Mouse (Mus musculus): ENCODE measurements at regions not wholly inside any gene's neighbourhood (a gene's known extent, or its start where the extent isn't known, plus 50 kb on each side); places are given as distances from the start of the nearest gene placed in this dataset.

DNA sequence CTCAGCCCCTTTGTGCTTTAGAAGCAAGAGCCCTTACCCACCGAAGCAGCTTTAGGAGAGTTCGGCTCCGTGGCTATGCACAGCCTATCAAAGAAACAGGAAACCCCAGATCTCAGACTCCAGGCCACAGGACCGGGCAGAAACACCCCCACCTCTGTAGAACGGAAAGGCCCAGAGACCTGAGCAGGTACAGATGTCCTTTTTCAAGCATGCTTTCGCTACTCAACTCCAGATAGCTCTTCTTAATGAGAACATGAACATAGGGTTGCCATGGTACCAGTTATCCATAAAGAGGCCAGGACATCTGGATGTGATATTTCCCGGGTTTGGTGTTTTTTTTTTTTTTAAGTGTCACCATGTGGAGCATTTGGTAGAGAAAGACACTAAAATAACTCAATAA, 107.4 kb downstream of the Cdc5l start:
- no peaks in the 10 kb centered on the region for H3K27me3 ChIP-seq (ENCODE audit: control insufficient read depth, insufficient read depth, low read length)
- no peaks in the 10 kb centered on the region for H3K36me3 ChIP-seq (ENCODE audit: control insufficient read depth, insufficient read depth, low read length)
- H3K9me3 ChIP-seq (replicated peaks; ENCODE audit: control insufficient read depth, low read length) = no peaks in the 10 kb centered on the region
- ATAC-seq (replicated peaks; ENCODE audit: insufficient number of reproducible peaks, low FRiP score, low TSS enrichment) = no peak
- 61% methylated on average over 7 of the region's 7 CpGs for WGBS (ENCODE audit: insufficient replicate concordance)
- H3K4me1 ChIP-seq (ENCODE audit: control insufficient read depth, insufficient read depth, low read length) = no peaks in the 10 kb centered on the region
- H3K4me2 ChIP-seq = no peak overlapping the region
- no peak overlapping the region for H3K27ac ChIP-seq (ENCODE audit: low read depth, low read length)
- H3K4me3 ChIP-seq (ENCODE audit: low read depth, low read length) = no peak overlapping the region
- no peak overlapping the region for H3K9ac ChIP-seq (ENCODE audit: low read depth, low read length)

GRCm38 (mm10) chr17:45322842-45323241, 110.7 kb downstream of the Cdc5l start:
- no peaks in the 10 kb centered on the region for H3K27me3 ChIP-seq (ENCODE audit: control insufficient read depth, insufficient read depth, low read length)
- H3K4me2 ChIP-seq = no peak overlapping the region
- 64% methylated on average over 8 of the region's 8 CpGs for WGBS (ENCODE audit: insufficient replicate concordance)
- no peaks in the 10 kb centered on the region for H3K4me1 ChIP-seq (ENCODE audit: control insufficient read depth, insufficient read depth, low read length)
- no peaks in the 10 kb centered on the region for H3K9me3 ChIP-seq (replicated peaks; ENCODE audit: control insufficient read depth, low read length)
- no peak overlapping the region for H3K9ac ChIP-seq (ENCODE audit: low read depth, low read length)
- H3K27ac ChIP-seq (ENCODE audit: low read depth, low read length) = no peak overlapping the region
- H3K36me3 ChIP-seq (ENCODE audit: control insufficient read depth, insufficient read depth, low read length) = no peaks in the 10 kb centered on the region
- ATAC-seq (replicated peaks; ENCODE audit: insufficient number of reproducible peaks, low FRiP score, low TSS enrichment) = no peak
- no peak overlapping the region for H3K4me3 ChIP-seq (ENCODE audit: low read depth, low read length)

- 64% methylated on average over 7 of the region's 7 CpGs for WGBS (ENCODE audit: insufficient replicate concordance)
- Histone ChIP-seq H3K9me3 (replicated peaks; ENCODE audit: control insufficient read depth, low read length) (no peaks in the 10 kb centered on the region), H3K9ac (ENCODE audit: low read depth, low read length) (no peak overlapping the region), H3K4me3 (ENCODE audit: low read depth, low read length) (no peak overlapping the region), H3K27ac (ENCODE audit: low read depth, low read length) (no peak overlapping the region), H3K4me2 (no peak overlapping the region), H3K4me1 (ENCODE audit: control insufficient read depth, insufficient read depth, low read length) (no peaks in the 10 kb centered on the region), H3K27me3 (ENCODE audit: control insufficient read depth, insufficient read depth, low read length) (no peaks in the 10 kb centered on the region), H3K36me3 (ENCODE audit: control insufficient read depth, insufficient read depth, low read length) (no peaks in the 10 kb centered on the region)
- ATAC-seq (replicated peaks; ENCODE audit: insufficient number of reproducible peaks, low FRiP score, low TSS enrichment) = no peak
Measured at GRCm38 (mm10) chr17:45320074-45320473, 113.5 kb downstream of the Cdc5l start.

- WGBS (ENCODE audit: insufficient replicate concordance) = 75% methylated on average over 25 of the region's 25 CpGs
- Histone ChIP-seq H3K9ac (ENCODE audit: low read depth, low read length) (no peak overlapping the region), H3K4me3 (ENCODE audit: low read depth, low read length) (no peak overlapping the region), H3K36me3 (ENCODE audit: control insufficient read depth, insufficient read depth, low read length) (no peaks in the 10 kb centered on the region), H3K27ac (ENCODE audit: low read depth, low read length) (no peak overlapping the region), H3K9me3 (replicated peaks; ENCODE audit: control insufficient read depth, low read length) (0 out of 2 replicates have a peak, but pooled peaks cover 2% of the 10 kb centered on the region), H3K4me2 (no peak overlapping the region), H3K27me3 (ENCODE audit: control insufficient read depth, insufficient read depth, low read length) (no peaks in the 10 kb centered on the region), H3K4me1 (ENCODE audit: control insufficient read depth, insufficient read depth, low read length) (no peaks in the 10 kb centered on the region)
- ATAC-seq (replicated peaks; ENCODE audit: insufficient number of reproducible peaks, low FRiP score, low TSS enrichment) = no peak
Measured at GRCm38 (mm10) chr17:45318211-45319076, 115.1 kb downstream of the Cdc5l start.

- H3K4me3 ChIP-seq (ENCODE audit: low read depth, low read length) = no peak overlapping the region
- H3K4me2 ChIP-seq = no peak overlapping the region
- 0 out of 2 replicates have a peak, but pooled peaks cover 2% of the 10 kb centered on the region for H3K9me3 ChIP-seq (replicated peaks; ENCODE audit: control insufficient read depth, low read length)
- H3K4me1 ChIP-seq (ENCODE audit: control insufficient read depth, insufficient read depth, low read length) = no peaks in the 10 kb centered on the region
- H3K27me3 ChIP-seq (ENCODE audit: control insufficient read depth, insufficient read depth, low read length) = no peaks in the 10 kb centered on the region
- H3K27ac ChIP-seq (ENCODE audit: low read depth, low read length) = no peak overlapping the region
- no peak overlapping the region for H3K9ac ChIP-seq (ENCODE audit: low read depth, low read length)
- ATAC-seq (replicated peaks; ENCODE audit: insufficient number of reproducible peaks, low FRiP score, low TSS enrichment) = no peak
- WGBS (ENCODE audit: insufficient replicate concordance) = 77% methylated on average over 5 of the region's 5 CpGs
- no peaks in the 10 kb centered on the region for H3K36me3 ChIP-seq (ENCODE audit: control insufficient read depth, insufficient read depth, low read length)
Measured at GRCm38 (mm10) chr17:45312510-45313266, 120.8 kb downstream of the Cdc5l start.

- Histone ChIP-seq H3K27ac (ENCODE audit: low read depth, low read length) (no peak overlapping the region), H3K9me3 (replicated peaks; ENCODE audit: control insufficient read depth, low read length) (no peaks in the 10 kb centered on the region), H3K4me2 (no peak overlapping the region), H3K4me1 (ENCODE audit: control insufficient read depth, insufficient read depth, low read length) (no peaks in the 10 kb centered on the region), H3K9ac (ENCODE audit: low read depth, low read length) (no peak overlapping the region), H3K4me3 (ENCODE audit: low read depth, low read length) (no peak overlapping the region), H3K36me3 (ENCODE audit: control insufficient read depth, insufficient read depth, low read length) (no peaks in the 10 kb centered on the region), H3K27me3 (ENCODE audit: control insufficient read depth, insufficient read depth, low read length) (no peaks in the 10 kb centered on the region)
- no peak for ATAC-seq (replicated peaks; ENCODE audit: insufficient number of reproducible peaks, low FRiP score, low TSS enrichment)
- 74% methylated on average over 7 of the region's 7 CpGs for WGBS (ENCODE audit: insufficient replicate concordance)
Measured at GRCm38 (mm10) chr17:45306506-45306905, 127.0 kb downstream of the Cdc5l start.

- Histone ChIP-seq H3K9ac (ENCODE audit: low read depth, low read length) (no peak overlapping the region), H3K4me1 (ENCODE audit: control insufficient read depth, insufficient read depth, low read length) (no peaks in the 10 kb centered on the region), H3K9me3 (replicated peaks; ENCODE audit: control insufficient read depth, low read length) (no peaks in the 10 kb centered on the region), H3K27me3 (ENCODE audit: control insufficient read depth, insufficient read depth, low read length) (no peaks in the 10 kb centered on the region), H3K4me2 (no peak overlapping the region), H3K36me3 (ENCODE audit: control insufficient read depth, insufficient read depth, low read length) (no peaks in the 10 kb centered on the region), H3K4me3 (ENCODE audit: low read depth, low read length) (no peak overlapping the region), H3K27ac (ENCODE audit: low read depth, low read length) (no peak overlapping the region)
- WGBS (ENCODE audit: insufficient replicate concordance) = 71% methylated on average over 6 of the region's 6 CpGs
- no peak for ATAC-seq (replicated peaks; ENCODE audit: insufficient number of reproducible peaks, low FRiP score, low TSS enrichment)
Measured at GRCm38 (mm10) chr17:45303183-45303582, 130.4 kb downstream of the Cdc5l start.

DNA sequence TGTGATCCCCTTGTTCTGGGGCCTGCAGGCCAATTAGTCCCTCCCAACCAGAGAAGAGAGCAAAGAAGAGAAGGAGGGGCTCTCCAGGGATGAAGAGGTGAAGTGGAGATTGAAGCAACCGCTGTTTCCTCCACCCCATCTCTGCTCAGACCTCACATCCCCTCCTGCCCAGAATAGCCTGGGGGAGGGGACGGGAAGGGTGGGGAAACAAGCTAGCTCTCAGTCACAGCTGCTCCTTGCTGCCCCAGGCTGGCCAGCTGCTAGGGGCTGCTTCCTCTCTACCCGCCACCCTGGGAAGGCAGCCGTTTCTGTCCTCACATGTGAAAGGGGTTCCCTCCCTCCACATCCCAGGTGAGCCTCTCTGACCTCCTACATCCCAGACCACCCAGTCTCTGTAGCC, 135.2 kb downstream of the Cdc5l start:
- no peak overlapping the region for H3K4me2 ChIP-seq
- no peak overlapping the region for H3K4me3 ChIP-seq (ENCODE audit: low read depth, low read length)
- no peak overlapping the region for H3K9ac ChIP-seq (ENCODE audit: low read depth, low read length)
- H3K36me3 ChIP-seq (ENCODE audit: control insufficient read depth, insufficient read depth, low read length) = no peaks in the 10 kb centered on the region
- 13% methylated on average over 4 of the region's 4 CpGs for WGBS (ENCODE audit: insufficient replicate concordance)
- ATAC-seq (replicated peaks; ENCODE audit: insufficient number of reproducible peaks, low FRiP score, low TSS enrichment) = no peak
- no peaks in the 10 kb centered on the region for H3K27me3 ChIP-seq (ENCODE audit: control insufficient read depth, insufficient read depth, low read length)
- no peaks in the 10 kb centered on the region for H3K4me1 ChIP-seq (ENCODE audit: control insufficient read depth, insufficient read depth, low read length)
- no peak overlapping the region for H3K27ac ChIP-seq (ENCODE audit: low read depth, low read length)
- no peaks in the 10 kb centered on the region for H3K9me3 ChIP-seq (replicated peaks; ENCODE audit: control insufficient read depth, low read length)
